Mouse (Mus musculus) lung, postnatal 14 days (tissue): ENCODE data around the gene Zc3hc1.

Experiments used
- DNase-seq: peaks from one replicate; pipeline ENCODE4 v3.0.0; 2021

The Zc3hc1 gene

DNA sequence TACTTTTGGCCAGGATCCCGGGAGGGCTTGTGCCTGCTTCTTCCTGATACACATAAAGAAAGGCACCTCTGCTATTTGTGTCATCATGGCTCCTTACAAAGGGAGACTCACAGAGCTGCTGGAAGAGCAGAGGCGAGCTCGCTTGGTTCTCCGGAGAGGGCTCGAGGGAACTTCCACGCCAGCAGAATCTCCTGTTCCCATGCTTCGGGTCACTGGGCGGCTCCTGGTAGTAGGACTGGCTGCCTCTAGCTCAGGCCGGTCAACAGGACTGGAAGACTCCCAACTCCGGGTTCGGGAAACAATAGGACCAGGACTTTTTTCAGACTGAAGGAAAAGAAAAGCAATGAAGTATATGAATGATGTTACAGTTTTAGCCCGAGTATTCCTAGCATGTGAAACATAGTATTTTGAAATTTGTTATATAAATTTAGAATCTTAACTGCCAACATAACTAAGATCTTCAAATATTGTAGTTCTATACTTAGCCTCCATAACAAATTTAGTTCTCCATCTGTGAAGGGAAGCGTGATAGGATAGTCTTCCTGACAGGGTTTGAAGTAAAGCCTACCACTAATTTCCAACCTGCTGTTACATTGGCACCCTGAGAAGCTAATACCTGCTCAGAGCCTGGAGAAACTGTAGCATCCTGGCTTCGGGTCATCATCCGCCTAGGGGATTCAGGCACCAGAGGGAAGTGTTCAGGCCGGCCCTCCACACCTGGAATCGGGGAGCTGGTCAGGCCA, 18.0 kb downstream of the Zc3hc1 start:
- no peak for DNase-seq

DNA sequence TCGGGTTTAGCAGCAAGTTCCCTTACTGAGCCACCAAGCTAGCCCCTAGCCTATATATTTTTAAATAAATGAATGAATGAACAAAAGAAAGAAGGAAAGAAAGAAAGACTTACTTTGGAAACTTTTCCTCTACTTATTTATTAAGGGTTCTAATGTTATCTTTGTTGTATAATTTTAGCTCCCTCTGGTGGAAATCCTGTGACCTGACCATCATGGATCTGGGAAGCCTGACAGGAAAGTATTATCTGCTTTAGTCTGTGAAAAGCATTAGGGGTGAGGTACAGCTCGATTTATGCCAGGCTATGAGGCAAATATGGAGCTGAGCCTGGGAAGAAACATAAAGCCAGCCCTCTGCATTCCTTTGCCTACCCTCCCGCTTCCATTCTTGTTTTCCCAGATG, 21.5 kb downstream of the Zc3hc1 start:
- DNase-seq = no peak

DNA sequence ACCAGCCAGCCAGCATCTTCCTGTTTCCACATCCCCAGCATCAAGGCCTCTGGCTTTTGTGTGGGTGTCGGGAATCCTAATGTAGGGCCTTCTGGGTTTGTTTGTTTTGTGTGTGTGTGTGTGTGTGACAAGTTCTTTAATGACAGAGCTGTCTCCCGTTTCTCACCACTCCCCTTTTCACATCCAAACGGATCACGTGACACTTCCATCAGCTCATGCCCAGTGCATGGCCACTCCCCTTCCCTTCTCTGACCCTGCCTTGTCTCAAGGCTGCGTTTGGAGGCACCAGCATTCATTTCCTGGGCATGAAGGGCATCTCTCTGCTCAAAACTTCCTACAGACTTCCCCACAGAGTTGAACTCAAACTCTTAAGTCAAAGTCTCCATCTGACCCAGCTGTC, 27.0 kb downstream of the Zc3hc1 start:
- DNase-seq = no peak

DNA sequence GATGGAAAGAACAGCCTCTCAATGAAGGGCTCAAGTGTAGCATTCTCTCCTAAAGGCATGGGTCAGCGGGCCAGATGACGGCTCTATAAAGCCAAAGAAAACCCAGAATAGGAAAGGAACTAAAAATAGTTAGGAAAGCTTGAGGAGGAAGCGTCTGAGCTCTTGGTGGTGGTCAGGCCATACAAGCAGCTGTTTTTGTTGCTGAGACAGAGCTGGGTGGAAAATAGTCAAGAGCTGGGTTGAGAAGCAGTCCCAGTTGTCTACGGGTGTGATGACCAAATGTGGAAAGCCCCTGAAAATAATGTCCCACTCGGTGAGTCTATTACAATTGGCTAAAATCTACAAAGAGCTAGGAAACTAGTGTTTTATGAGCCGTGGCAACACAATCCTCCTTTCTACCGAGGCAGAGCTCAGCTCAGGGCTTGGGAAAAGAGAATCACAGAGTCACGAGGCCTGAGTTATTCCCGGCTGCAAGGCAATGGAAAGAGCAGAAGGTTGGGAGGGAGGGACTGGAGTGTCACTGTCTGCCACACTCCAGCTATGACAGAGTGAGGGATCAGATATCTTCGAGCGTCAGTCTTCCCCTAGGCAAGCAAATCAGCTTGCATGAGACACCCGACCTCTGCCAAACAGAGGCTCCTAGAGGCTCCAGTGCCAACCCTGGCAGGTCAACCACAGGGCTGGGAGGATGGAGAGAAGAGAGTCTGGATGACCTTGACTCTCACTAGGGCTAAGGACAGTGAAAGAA, 30.9 kb downstream of the Zc3hc1 start:
- no peak for DNase-seq

DNA sequence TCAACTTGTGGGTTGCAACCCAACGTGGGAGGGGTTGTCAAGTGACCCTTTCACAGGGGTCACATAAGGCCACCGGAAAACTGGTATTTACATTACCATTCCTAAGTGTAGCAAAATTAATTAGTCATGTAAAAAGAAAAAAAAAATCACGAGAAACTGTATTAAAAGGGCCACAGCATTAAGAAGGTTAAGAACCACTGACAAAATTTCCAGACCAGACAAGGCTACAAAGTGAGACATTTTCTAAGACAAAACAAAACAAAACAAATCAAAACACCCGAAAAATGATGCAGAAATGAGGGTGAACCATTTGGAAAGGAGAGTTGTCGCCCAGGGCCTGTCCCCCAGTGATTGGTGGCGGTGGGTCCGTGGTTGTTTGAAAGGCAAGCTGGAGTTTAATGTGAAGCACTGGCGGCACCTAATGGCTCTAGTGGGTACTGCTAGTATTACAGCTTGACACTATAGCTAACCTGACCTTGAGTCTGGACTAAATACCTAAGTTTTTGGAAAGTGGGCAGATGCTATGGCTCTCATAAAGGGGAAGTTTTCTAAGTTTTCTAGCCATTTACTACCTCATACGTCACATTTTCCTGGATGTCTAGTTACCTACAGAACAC, 33.2 kb downstream of the Zc3hc1 start:
- DNase-seq = peak; percentile 82

DNA sequence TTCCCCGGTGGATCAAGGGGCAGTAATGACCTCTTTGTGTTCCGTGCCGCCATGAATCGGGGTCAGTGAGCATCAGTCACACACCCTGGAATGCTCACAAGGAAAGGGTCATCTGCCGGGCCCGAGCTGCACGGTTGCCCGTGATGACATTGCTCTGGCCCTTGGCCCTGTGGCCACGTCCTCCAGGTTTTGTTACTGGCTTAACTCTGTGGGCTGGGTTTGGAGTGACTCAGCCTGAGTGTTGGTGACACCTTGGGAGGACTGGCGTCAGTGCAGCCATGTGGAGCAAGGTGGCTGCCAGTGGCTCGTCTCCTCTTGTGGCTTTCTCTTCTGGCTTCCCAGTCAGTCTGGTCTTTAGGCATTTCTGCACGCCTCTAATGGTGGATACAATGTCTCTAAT, 34.1 kb downstream of the Zc3hc1 start:
- DNase-seq = no peak

DNA sequence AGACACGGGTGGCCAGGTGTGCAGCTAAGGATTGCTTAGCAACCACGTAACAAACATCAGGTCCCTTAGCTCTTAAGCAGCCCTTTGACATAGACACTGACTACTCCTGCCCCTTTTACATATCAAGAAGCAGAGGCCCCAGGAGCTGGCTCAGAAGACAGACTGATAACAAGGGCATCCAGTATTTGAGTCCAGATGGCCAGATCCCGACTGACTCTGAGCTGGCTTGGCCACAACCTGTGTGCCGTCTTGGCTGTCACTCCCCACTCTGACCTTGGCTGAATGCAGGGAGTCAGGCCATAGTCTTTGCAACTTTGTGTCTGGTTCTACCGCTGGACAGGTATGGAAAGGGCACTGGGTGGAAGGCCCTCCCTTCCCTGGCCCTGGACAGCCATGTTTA, 34.7 kb downstream of the Zc3hc1 start:
- no peak for DNase-seq

DNA sequence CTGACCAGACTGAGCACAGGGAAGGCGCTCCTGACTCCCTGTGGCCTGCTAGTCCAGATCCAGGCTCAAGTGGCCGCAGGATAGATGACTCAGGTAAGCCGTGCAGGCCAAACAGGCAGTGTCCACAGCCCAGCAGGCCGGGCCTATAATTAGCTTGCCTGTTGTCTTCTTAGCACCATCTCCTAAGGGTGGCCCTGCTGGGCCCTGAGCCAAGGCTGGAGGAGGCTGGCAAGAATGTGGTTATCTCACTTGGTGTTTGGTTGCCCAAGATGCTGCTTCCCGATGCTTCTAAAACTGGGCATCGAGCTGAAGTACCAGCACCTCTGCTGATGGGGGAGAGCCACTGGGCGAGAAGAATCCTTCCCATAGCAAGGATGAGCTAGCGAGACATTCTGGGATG, 35.1 kb downstream of the Zc3hc1 start:
- DNase-seq = no peak

DNA sequence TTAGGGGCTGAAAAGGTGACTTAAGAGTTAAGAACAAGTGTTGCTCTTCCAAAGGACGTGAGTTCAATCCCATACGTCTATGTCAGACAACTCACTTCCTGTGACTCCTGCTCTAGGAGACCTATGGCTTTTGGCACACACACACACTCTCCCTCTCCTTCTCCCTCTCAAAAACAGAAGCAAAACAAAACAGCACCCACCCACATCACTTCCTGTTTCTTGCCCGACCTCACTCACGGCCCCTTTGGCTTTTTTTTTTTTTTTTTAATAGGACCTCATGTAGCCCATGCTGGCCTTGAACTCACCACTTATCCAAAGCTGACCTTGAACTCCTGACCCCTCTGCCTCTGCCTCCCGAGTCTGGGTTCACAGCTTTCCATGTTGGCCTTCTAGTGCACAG, 36.1 kb downstream of the Zc3hc1 start:
- DNase-seq = no peak

DNA sequence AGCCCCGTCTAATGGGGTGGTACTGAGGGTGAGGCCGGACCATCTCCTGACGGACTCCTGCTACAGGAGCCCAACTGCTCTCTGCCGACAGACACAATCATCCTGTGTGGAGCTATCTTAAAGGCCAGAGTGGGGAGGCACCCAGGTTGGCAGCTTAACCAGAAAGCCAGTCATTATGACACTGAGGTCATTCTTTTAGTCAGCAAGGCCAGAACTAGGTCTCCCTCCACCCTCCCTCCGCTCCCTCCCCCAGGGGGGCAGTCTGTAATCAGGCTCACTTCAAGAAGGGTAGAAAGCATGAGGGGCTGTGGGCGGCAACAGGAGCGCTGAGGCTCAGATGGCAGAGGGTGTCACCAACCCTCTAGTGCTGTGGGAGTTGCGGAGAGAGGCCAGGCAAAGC, 37.2 kb downstream of the Zc3hc1 start:
- no peak for DNase-seq

DNA sequence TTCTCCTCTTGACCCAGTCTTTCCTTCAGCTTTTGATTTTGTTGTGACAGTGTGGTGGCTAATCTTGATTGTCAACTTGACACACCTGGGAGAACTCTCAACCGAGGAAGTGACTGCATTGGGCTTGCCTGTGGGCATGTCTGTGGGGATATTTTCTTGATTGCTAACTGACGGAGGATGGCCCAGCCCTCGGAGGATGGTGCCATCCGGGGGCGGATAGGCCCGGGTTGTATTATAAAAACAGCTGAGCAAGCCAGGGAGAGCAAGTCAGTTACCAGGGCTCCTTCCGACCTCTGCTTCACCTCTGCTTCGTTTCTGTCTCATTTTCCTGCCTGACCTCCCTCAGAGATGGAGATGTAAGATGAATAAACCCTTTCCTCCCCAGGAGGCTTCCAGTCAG, 38.1 kb downstream of the Zc3hc1 start:
- no peak for DNase-seq

DNA sequence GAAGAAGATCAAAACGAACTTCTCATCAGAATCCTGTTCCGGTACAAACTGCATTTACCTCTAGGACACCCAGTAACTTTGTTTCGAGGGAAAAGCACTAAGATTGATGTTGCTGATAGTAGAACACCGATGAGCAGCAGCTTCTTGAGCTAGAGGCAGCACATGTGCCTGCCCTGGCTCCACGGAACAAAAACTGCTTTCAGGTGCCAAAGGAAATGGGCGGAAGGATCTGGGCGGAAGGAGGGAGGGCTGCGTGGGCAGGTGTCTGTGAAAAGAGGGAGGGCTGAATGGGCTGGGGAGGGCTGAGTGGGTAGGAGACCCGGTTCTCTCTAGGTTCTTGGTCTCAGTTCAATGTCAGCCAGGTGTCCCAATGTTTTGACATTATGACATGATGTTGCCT, 39.5 kb downstream of the Zc3hc1 start:
- DNase-seq = no peak

DNA sequence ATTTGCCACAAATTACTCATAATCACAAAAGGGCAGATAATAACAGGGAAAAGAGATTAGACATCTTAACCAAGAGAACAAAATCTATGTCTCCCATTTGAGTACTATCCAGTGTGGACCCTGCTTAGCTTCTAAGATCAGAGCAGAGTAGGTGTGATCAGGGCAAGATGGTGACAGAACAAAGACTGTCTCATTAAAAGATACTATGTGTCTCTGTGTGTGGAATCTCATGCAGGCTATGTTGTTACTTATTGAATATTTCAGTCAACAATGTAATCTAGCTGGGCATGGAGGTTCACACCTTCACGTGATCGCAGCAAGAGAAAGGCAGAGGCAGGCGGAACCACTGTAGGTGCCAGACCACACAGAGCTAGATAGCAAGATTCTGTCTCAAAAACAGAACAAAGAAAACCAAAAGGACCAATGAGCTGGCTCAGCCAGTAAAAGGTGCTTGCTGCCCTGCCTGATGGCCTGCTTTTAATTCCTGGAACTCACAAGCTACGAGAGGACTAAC, 43.5 kb downstream of the Zc3hc1 start:
- no peak for DNase-seq

DNA sequence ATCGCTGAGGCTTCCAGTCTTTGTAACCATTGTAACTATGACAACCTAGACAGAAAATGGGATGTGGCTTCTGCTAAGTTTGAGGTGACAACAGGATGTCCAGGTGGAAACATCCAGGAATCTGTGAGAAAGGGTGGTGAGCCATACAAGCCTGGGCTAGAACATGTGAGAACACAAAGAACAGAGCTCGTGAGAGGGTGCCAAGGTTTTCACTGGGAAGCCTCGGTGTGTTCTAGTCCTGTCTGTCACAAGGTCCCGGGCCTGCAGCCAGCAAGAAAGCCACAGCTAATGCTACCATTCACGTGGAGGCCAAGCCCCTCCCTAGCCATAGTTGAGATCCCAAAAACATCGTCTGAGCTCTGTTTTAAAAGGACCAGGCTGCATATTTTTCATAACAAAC, 44.1 kb downstream of the Zc3hc1 start:
- no peak for DNase-seq

DNA sequence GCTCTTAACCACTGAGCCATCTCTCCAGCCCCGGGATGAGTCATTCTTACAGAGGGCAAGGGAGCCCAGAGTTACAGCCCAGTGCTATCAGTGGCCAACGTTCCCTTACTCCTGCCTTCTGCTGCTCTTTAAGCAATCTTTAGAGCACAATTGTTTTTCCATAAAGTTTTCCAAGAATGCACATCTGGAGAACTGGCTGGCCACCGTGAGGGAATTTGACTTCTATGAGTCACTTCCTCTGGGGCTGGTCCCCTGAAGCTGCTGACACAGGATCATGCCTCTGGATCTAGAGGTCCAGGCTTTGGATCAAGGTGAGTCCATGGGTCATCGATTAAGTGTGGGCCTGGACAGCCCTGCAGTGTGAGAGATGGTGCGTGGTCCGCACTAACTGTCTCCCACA, 46.8 kb downstream of the Zc3hc1 start:
- no peak for DNase-seq

DNA sequence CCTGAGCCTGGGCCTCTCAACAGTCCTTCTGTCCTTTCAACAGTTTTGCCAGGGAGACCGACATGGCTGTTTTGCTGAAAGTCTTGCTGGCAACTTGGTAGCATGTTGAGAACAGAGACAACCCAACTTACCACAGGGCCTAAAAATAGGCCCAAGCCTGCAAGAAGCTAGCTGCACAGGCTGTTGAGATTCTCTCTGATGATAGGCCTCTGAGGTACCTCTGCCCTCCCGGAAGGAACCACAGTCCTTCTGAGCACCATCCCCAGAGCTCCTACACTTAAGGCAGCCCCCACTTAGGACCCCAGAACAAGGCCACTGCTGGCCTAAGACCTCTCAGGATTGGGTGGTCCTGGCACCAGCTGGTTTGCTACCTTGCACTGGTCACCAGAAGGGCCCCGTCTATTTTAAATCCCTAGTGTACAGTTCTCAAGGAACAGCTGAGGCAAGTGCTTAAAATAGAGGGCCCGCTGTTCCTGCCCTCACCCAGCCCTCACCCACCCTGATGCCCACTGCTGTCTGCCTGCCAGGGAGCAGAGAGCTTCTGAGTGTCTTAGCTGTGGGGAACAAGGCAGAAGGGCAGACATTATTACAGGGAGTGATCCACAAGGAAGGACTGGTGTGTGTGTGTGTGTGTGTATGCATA, 50.5 kb downstream of the Zc3hc1 start:
- no peak for DNase-seq

DNA sequence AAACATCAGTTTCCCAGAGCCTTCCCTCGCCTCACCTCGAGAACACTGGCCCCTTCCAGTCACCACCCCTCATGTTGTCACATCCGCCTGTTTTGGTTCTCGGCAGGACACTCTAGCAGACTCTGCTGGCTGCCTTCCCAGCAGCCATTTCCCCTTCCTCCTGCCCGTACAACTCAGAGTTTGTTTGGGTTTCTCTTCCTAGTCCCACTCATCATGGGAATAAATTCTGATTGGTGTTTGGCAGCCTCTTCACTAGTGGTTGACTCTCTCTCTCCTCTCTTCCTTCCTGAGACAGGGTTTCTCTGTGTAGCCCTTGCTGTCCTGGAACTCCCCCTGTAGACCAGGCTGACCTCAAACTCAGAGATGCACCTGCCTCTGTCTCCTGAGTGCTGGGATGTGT, 53.9 kb downstream of the Zc3hc1 start:
- peak; percentile 85 for DNase-seq

DNA sequence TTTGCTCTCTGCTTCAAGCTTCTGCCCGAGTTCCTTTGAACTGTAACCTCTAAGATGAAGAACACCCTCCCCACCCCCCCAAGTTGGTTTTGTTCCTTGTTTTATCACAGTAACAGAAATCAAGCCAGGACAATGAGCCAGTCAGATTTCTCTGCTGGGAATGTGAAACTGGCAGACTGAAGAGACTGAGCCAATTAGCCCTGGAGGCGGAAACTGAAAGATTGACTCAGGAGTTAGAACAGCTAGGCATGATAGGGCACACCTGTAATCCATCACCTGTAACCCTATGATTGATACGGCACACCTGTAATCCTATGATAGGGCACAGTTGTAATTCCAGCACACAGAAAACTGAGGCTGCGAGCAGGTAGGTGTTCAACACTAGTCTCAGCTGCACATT, 58.6 kb downstream of the Zc3hc1 start:
- DNase-seq = no peak

DNA sequence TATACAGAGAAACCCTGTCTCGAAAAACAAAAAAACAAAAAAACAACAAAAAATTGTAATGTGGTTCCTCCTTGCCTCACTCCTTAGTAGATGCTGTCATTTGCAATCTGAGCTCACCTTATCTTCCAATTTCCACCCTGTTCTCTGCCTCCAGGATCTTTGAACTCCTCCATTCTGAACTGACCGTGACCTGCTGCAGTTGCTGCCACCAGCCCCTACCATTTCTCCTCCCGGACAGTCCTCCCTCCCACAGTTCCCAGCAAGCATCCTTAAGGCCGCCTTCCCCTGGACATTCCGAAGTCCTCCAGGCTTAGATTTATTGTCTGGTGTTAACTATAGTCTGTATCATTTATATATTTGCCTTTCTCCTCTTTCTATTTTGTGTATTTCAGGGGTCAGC, 60.1 kb downstream of the Zc3hc1 start:
- DNase-seq = no peak

DNA sequence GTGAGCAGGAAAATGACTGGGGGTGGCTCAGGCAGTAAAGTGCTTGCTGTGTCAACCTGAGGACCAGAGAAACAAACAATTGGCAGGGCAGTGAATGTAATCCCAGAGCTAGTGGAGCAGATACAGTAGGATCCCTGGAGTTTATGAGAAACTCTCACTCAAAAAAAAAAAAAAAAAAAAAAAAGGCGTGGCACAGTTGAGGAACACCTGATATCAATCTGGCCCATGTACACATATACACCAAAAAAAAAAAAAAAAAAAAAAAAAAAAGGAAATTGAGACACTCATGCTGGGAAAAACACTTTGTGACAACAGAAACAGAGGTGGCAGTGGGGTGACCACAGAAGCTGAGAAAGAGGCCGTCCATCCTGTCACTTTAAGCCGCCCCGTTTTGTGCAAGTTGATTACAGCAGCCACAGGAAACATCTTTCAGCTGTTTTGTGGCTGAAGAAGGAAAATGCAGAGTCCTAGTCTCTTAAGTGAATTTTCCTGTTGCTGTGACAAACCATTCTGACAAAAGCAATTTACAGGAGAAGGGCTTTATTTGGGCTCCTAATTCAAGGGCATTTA, 64.8 kb downstream of the Zc3hc1 start:
- no peak for DNase-seq

DNA sequence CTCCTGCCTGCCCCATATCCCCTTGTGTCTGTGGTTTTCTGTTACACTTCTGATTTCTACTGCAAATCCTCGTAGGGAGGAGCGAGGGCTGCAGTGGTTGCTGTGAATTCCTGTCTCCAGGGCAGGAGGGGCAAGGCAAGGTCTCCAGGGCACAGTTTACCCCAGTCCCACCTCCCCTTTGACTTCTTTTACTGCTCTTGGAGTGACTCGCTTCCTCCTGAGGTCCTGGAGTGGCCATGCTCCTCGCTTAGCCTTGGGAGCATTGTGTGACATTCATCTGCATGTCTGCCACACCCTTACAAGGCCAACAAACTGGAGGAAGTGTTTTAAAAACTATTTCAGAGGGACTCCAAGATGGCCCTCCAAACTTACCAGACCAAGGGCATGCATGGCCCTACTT, 69.8 kb downstream of the Zc3hc1 start:
- DNase-seq = no peak

DNA sequence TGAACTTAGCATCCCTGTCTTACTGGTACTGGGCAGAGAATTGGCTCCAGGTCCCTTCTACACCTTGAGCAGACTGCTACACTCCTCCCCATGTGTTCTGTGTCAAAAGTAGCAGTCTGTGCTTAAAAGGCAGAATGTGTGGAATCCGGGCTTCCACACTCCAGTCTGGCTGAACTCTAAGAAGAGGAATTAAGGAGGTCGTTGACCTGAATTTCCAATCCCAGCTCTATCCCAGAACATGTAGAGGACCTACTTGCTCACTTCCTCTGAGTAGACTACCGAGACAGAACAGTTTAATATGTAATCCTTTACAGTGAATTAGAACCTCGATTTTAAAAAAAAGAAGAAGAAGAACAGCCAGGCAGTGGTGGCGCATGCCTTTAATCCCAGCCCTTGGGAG, 71.6 kb downstream of the Zc3hc1 start:
- no peak for DNase-seq
